Mouse (Mus musculus): Measurements from ENCODE around the gene Retreg3.

Retreg3 gene

GRCm38 (mm10) chr11:101115564-101115963, 4.1 kb downstream of the Retreg3 start:
- no peak for DNase-seq

- no peak for DNase-seq
Measured at GRCm38 (mm10) chr11:101112186-101112585, 7.5 kb downstream of the Retreg3 start.

- no peak for DNase-seq
Measured at GRCm38 (mm10) chr11:101111178-101111577, 8.5 kb downstream of the Retreg3 start.

GRCm38 (mm10) chr11:101110708-101111107, 9.0 kb downstream of the Retreg3 start:
- DNase-seq, result no peak

- no peak for DNase-seq
Measured at GRCm38 (mm10) chr11:101109351-101109750, 10.3 kb downstream of the Retreg3 start.

GRCm38 (mm10) chr11:101103011-101103410, 16.7 kb downstream of the Retreg3 start:
- DNase-seq, result no peak

- DNase-seq, result no peak
Measured at GRCm38 (mm10) chr11:101098231-101098630, 21.5 kb downstream of the Retreg3 start.

GRCm38 (mm10) chr11:101095314-101096024, 24.2 kb downstream of the Retreg3 start, which contains the start of gene Psmc3ip:
Gene Psmc3ip, minus strand, starts transcription at chr11:101095436.
- peak; percentile 97 for DNase-seq

- DNase-seq, result no peak
Measured at GRCm38 (mm10) chr11:101094930-101095313, 24.8 kb downstream of the Retreg3 start.

GRCm38 (mm10) chr11:101089931-101090330, 29.8 kb downstream of the Retreg3 start:
- no peak for DNase-seq

- no peak for DNase-seq
Measured at GRCm38 (mm10) chr11:101087682-101088055, 32.0 kb downstream of the Retreg3 start.

GRCm38 (mm10) chr11:101086756-101087681, 32.7 kb downstream of the Retreg3 start, which contains the start of gene Mlx:
Gene Mlx, plus strand, starts transcription at chr11:101087277.
- DNase-seq, result peak; percentile 95

GRCm38 (mm10) chr11:101086323-101086674, 33.4 kb downstream of the Retreg3 start:
- no peak for DNase-seq

- no peak for DNase-seq
Measured at GRCm38 (mm10) chr11:101085617-101086322, 33.9 kb downstream of the Retreg3 start.

- DNase-seq, result no peak
Measured at GRCm38 (mm10) chr11:101084811-101085210, 34.9 kb downstream of the Retreg3 start.

- no peak for DNase-seq
Measured at GRCm38 (mm10) chr11:101084246-101084645, 35.4 kb downstream of the Retreg3 start.

GRCm38 (mm10) chr11:101083083-101083697, 36.5 kb downstream of the Retreg3 start:
- DNase-seq, result no peak

GRCm38 (mm10) chr11:101082208-101083082, 37.2 kb downstream of the Retreg3 start, which contains the start of gene Coasy:
Gene Coasy, plus strand, starts transcription at chr11:101082565.
- peak; percentile 94 for DNase-seq

- DNase-seq, result no peak
Measured at GRCm38 (mm10) chr11:101081659-101082058, 38.0 kb downstream of the Retreg3 start.

GRCm38 (mm10) chr11:101080421-101080820, 39.3 kb downstream of the Retreg3 start:
- DNase-seq, result no peak

GRCm38 (mm10) chr11:101079746-101080145, 39.9 kb downstream of the Retreg3 start:
- DNase-seq, result no peak

- DNase-seq, result no peak
Measured at GRCm38 (mm10) chr11:101078121-101078520, 41.6 kb downstream of the Retreg3 start, which contains the start of gene Hsd17b1. Gene Hsd17b1, plus strand, starts transcription at chr11:101078411.
